Mouse (Mus musculus): ENCODE measurements around the gene Wdr83os. TPM values are rescaled to one million over a fixed set of nuclear protein-coding genes. Genes with fewer than 3 reads are reported as not detected.
"Not testable (repeated sequence)": the region's sequence is repeated elsewhere in the genome, so short reads cannot be mapped to it uniquely, and the experiment has no call there.

Gene Wdr83os
- total RNA-seq, 4 experiments from 2014 or later: 40.8 to 45.3 (median 43.6) TPM

DNA sequence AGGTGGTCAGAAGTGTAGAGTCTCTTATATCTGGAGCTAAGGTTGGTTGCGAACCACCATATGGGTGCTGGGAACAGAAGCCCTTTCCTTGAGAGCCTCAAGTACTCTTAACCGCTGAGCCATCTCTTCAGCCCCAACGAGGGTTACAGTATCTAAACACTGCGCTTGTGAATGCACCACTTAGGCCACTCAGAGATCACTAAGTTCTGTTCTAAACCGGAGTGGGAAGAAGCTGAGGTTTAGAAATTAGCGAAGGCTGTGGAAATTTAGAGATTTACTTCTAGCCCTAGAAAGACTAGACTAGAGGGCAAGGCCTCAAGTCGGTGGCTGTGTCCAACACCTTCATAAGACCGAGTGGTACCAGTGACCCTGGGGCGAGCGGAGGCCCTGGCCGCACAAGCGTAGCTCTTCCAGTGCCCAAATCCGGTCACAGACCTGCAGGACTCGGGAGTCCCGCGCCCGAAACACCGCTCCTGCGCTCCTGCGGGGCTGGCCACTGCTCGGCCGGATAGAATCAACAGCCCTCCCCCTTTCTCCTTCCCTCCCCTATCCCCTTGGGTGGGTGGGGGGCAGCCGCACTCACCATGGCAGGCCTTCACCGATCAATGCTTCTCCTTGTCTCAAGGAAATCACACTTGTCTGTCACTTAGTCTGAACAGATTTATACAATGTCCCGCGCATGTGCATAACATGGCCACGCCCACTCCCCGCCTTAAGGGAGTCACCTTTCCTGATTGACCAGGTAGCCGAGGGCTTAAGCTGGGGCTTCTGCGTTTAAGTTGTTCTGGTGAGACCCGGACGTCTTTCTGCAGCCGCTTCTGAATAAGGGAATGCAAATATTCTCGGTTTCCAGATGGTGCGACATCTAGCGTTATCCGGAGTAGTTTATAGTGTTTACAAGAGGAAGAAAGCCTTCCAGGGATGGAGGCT, 38.8 kb downstream of the Wdr83os start:
- DNase-seq (ENCODE audit: low spot score): peak; percentile 84

DNA sequence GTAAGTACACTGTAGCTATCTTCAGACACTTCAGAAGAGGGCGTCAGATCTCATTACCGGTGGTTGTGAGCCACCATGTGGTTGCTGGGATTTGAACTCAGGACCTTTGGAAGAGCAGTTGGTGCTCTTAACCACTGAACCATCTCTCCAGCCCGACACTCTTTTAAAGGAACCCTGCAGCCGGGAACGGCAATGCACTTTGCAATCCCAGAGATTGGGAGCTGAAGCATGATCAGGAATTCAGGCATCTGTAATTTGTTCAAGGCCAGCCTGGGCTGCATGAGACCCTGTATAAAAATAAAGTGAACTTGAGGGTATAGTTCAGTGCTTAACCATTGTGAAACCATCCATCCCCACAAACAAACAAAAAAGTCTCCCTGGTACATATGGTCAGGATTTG, 39.7 kb downstream of the Wdr83os start:
- DNase-seq (ENCODE audit: low spot score): not testable (repeated sequence)

DNA sequence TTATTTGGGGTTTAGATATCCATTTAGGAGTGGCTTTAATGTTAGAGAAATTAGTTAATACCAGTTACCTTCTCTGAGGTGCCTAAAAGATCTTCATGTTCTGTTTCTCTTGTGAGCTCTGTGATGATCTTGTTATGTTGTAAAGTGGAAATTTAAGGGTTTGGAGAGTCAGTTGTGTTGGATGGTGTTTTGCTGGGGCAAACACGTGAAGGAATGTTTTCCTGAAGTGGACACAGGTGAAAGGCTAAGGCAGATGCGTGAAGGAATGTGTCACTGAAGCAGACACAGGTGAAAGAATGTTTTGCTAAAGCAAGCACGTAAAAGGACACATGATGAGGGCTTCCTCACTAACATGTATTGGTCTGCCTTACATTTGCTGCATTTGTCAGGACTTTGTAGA, 42.5 kb downstream of the Wdr83os start, which contains the start of gene Zfp791:
Gene Zfp791, minus strand, starts transcription at position 101 of the 400 bp plus-strand sequence.
- no peak for DNase-seq (ENCODE audit: low spot score)

DNA sequence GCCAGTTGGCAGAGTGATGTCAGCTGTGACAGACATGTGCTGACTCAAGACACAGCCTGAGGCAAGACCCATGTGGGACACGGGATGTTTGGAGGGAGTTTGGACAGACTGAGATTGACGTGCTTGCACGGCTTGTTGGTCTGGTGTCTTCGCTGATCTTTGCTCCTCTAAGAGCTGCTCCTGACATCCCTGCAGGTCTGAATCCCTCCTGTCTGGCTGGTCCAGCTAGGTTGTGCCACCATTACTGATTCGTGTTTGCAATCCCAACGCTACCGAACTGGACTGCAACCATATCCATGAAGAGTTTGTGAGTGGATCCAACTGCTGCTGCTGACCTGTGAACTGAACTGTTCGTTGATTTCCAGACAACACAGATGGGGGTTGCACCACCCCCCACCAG, 43.2 kb downstream of the Wdr83os start:
- no peak for DNase-seq (ENCODE audit: low spot score)

Small RNAs within 50 kb of the gene (microRNA-seq; reads per million reads assigned to microRNA genes)
- gene Gm23388 (0.84 reads per million), gene Mir7070 (1.4 reads per million)

Other genes with a start within 250 kb of the Wdr83os start
- gene Gadd45gip1, start 249.2 kb upstream of the Wdr83os start, total RNA-seq (2022): 10 to 100 TPM; 31.0 to 34.9 (median 33.1) TPM
- 10 to 100 TPM; 82.8 to 92.9 (median 89.3) TPM for gene Rad23a, start 240.1 kb upstream of the Wdr83os start, total RNA-seq (2022)
- 100 to 1,000 TPM; 330 to 410 (median 343) TPM for gene Calr, start 233.8 kb upstream of the Wdr83os start, total RNA-seq (2022)
- 10 to 100 TPM; 19.9 to 24.6 (median 22.9) TPM for gene Farsa, start 223.8 kb upstream of the Wdr83os start, total RNA-seq (2022)
- gene Syce2, start 208.6 kb upstream of the Wdr83os start, total RNA-seq (2022): 1 to 10 TPM; 2.2 to 5.9 (median 4.1) TPM
- 10 to 100 TPM; 77.8 to 99.2 (median 86.0) TPM for gene Gcdh, start 186.8 kb upstream of the Wdr83os start, total RNA-seq (2022)
- not detected for gene Klf1, start 178.8 kb upstream of the Wdr83os start, total RNA-seq (2022)
- 10 to 100 TPM in 3 of 4 experiments, 1 to 10 TPM in 1; 7.9 to 15.7 (median 12.3) TPM for gene Dnase2a, start 172.2 kb upstream of the Wdr83os start, total RNA-seq (2022)
- under 1 TPM; 0.06 to 0.19 (median 0.13) TPM for gene Mast1, start 143.4 kb upstream of the Wdr83os start, total RNA-seq (2022)
- not detected for gene Rtbdn, start 133.7 kb upstream of the Wdr83os start, total RNA-seq (2022)
- gene Gm49661, start 111.3 kb upstream of the Wdr83os start, total RNA-seq (2022): 1 to 10 TPM in 2 of 4 experiments, not detected in 2; 2.4 to 5.9 TPM
- 100 to 1,000 TPM; 644 to 711 (median 676) TPM for gene Prdx2, start 111.2 kb upstream of the Wdr83os start, total RNA-seq (2022)
- gene Rnaseh2a, start 111.0 kb upstream of the Wdr83os start, total RNA-seq (2022): 10 to 100 TPM; 41.9 to 61.3 (median 55.0) TPM
- 10 to 100 TPM; 17.8 to 32.3 (median 23.9) TPM for gene Junb, start 102.0 kb upstream of the Wdr83os start, total RNA-seq (2022)
- 1 to 10 TPM; 1.9 to 3.5 (median 2.7) TPM for gene Hook2, start 90.1 kb upstream of the Wdr83os start, total RNA-seq (2022)
- gene Best2, start 66.2 kb upstream of the Wdr83os start, total RNA-seq (2022): not detected
- gene Asna1, start 55.5 kb upstream of the Wdr83os start, total RNA-seq (2022): 10 to 100 TPM; 63.5 to 72.5 (median 65.4) TPM
- 10 to 100 TPM; 76.6 to 90.6 (median 78.6) TPM for gene Trir, start 53.9 kb upstream of the Wdr83os start, total RNA-seq (2022)
- 10 to 100 TPM; 29.6 to 32.4 (median 30.8) TPM for gene Tnpo2, start 43.8 kb upstream of the Wdr83os start, total RNA-seq (2022)
- 1 to 10 TPM; 2.9 to 4.0 (median 3.3) TPM for gene Fbxw9, start 20.7 kb upstream of the Wdr83os start, total RNA-seq (2022)
- not detected for gene Gm5741, start 12.8 kb upstream of the Wdr83os start, total RNA-seq (2022)
- 10 to 100 TPM; 32.7 to 36.4 (median 35.5) TPM for gene Dhps, start 9.0 kb upstream of the Wdr83os start, total RNA-seq (2022)
- 10 to 100 TPM; 26.6 to 32.4 (median 30.0) TPM for gene Wdr83, start 566 bp downstream of the Wdr83os start, total RNA-seq (2022)
- 10 to 100 TPM; 21.9 to 36.3 (median 26.3) TPM for gene Man2b1, start 2.5 kb downstream of the Wdr83os start, total RNA-seq (2022)
- gene Zfp791, start 42.4 kb downstream of the Wdr83os start, total RNA-seq (2022): 1 to 10 TPM; 2.1 to 3.0 (median 2.7) TPM
- gene Cks1brt, start 71.2 kb downstream of the Wdr83os start, total RNA-seq (2022): not detected
- not detected for gene Olfr371, start 145.2 kb downstream of the Wdr83os start, total RNA-seq (2022)
- 1 to 10 TPM; 5.0 to 7.0 (median 5.3) TPM for gene Orc6, start 218.9 kb downstream of the Wdr83os start, total RNA-seq (2022)
- gene Vps35, start 219.1 kb downstream of the Wdr83os start, total RNA-seq (2022): 10 to 100 TPM; 66.9 to 68.9 (median 67.8) TPM